Mouse (Mus musculus) lung, embryonic 16.5 days (tissue): Measurements from ENCODE around the gene Xpo5. TPM values are rescaled to one million over a fixed set of nuclear protein-coding genes. Genes with fewer than 3 reads are reported as not detected.

ENCODE experiments used
- ATAC-seq: fragments of 200-750 bp; cut with Nextera tagmentation; 2 replicates; pipeline ENCODE4 v1.8.0; 2017; ENCODE audit warnings: low read depth, mild to moderate bottlenecking, moderate library complexity
- H3K27ac ChIP-seq: fragments of 300-500 bp; sonication (generic); 2 replicates; pipeline ENCODE4 v1.5.1; 2014; ENCODE audit warnings: mild to moderate bottlenecking, control low read depth, low read length
- H3K27me3 ChIP-seq: fragments of 300-500 bp; sonication (generic); 2 replicates; pipeline ENCODE4 v1.6.1; 2014; ENCODE audit warnings: low read depth, low read length, mixed read lengths; ENCODE audit not compliant: control insufficient read depth, insufficient read depth
- H3K36me3 ChIP-seq: fragments of 300-500 bp; sonication (generic); 2 replicates; pipeline ENCODE4 v1.6.1; 2014; ENCODE audit warnings: low read length; ENCODE audit not compliant: control insufficient read depth, insufficient read depth
- H3K4me1 ChIP-seq: fragments of 300-500 bp; sonication (generic); replicated peaks from 2 replicates; pipeline ENCODE4 v1.6.1; 2014; ENCODE audit warnings: low read length, mixed read lengths; ENCODE audit not compliant: control insufficient read depth, insufficient read depth
- H3K4me2 ChIP-seq: fragments of 300-500 bp; sonication (generic); 2 replicates; pipeline ENCODE4 v1.6.1; 2014; ENCODE audit warnings: low read depth, low read length, control low read depth
- H3K4me3 ChIP-seq: fragments of 300-500 bp; sonication (generic); 2 replicates; pipeline ENCODE4 v1.5.1; 2014; ENCODE audit warnings: mild to moderate bottlenecking, low read length, control low read depth
- H3K9ac ChIP-seq: fragments of 300-500 bp; sonication (generic); 2 replicates; pipeline ENCODE4 v1.6.1; 2014; ENCODE audit warnings: low read length, control low read depth
- H3K9me3 ChIP-seq: fragments of 300-500 bp; sonication (generic); 2 replicates; pipeline ENCODE4 v1.6.1; 2016; ENCODE audit warnings: low read length; ENCODE audit not compliant: control insufficient read depth
- WGBS: fragments of 180-500 bp; shearing (Covaris S2); extraction: QIAGEN DNeasy Blood & Tissue Kit; methylation state at CpG from one replicate; pipeline ENCODE4 v1.1.7; 2014; 5-methylcytosine and 5-hydroxymethylcytosine counted together
- microRNA counts: library from miRNA; unstranded; fragments of <30 nt; microRNA quantifications from one replicate; lab custom pipeline; 2016
- microRNA-seq: library from miRNA; unstranded; fragments of <30 nt; microRNA quantifications from one replicate; pipeline ENCODE4, GENCODE M21; 2016
- polyA plus RNA-seq: library from polyadenylated mRNA; unstranded; fragments of >200 nt; fragmentation: Nextera tagmentation; extraction: Ambion mirVana; gene quantifications from 2 replicates; pipeline ENCODE4 v1.2.1, GENCODE M21; 2015

Gene Xpo5
- polyA plus RNA-seq, 1 experiment from 2014 or later = 33.8 TPM

- no peaks in the 10 kb centered on the region for H3K9me3 ChIP-seq
- WGBS = 84% methylated on average over 8 of the region's 8 CpGs
- no peak overlapping the region for H3K27ac ChIP-seq
- no peaks in the 10 kb centered on the region for H3K27me3 ChIP-seq
- no peak overlapping the region for H3K4me2 ChIP-seq
- H3K4me1 ChIP-seq = peaks cover 25% of the 10 kb centered on the region
- H3K9ac ChIP-seq = no peak overlapping the region
- no peak overlapping the region for H3K4me3 ChIP-seq
- no peak for ATAC-seq
- H3K36me3 ChIP-seq = peaks cover 12% of the 10 kb centered on the region
These were observed 81.3 kb downstream of the Xpo5 start for GRCm38 (mm10) chr17:46283911-46284310.

GRCm38 (mm10) chr17:46284653-46285052, 82.1 kb downstream of the Xpo5 start:
- no peak overlapping the region for H3K4me3 ChIP-seq
- no peak overlapping the region for H3K4me2 ChIP-seq
- peaks cover 25% of the 10 kb centered on the region for H3K4me1 ChIP-seq
- H3K9me3 ChIP-seq = no peaks in the 10 kb centered on the region
- H3K36me3 ChIP-seq = peaks cover 8% of the 10 kb centered on the region; the same call in 1 of the 2 replicates
- ATAC-seq = no peak
- 56% methylated on average over 7 of the region's 7 CpGs for WGBS
- H3K27me3 ChIP-seq = no peaks in the 10 kb centered on the region
- H3K9ac ChIP-seq = no peak overlapping the region
- H3K27ac ChIP-seq = no peak overlapping the region

GRCm38 (mm10) chr17:46285407-46285806, 82.8 kb downstream of the Xpo5 start:
- H3K9ac ChIP-seq = no peak overlapping the region
- H3K4me2 ChIP-seq = no peak overlapping the region
- H3K27ac ChIP-seq = no peak overlapping the region
- H3K27me3 ChIP-seq = no peaks in the 10 kb centered on the region
- H3K4me3 ChIP-seq = no peak overlapping the region
- H3K36me3 ChIP-seq = 0 out of 2 replicates have a peak, but pooled peaks cover 3% of the 10 kb centered on the region
- H3K4me1 ChIP-seq = peaks cover 25% of the 10 kb centered on the region
- WGBS = 32% methylated on average over 6 of the region's 6 CpGs
- no peak for ATAC-seq
- no peaks in the 10 kb centered on the region for H3K9me3 ChIP-seq

GRCm38 (mm10) chr17:46287678-46288095, 85.1 kb downstream of the Xpo5 start:
- no peak overlapping the region for H3K4me2 ChIP-seq
- peak overlapping the region; percentile 32; the same call in 1 of the 2 replicates for H3K9ac ChIP-seq
- 40% methylated on average over 11 of the region's 11 CpGs for WGBS
- H3K9me3 ChIP-seq = no peaks in the 10 kb centered on the region
- H3K4me3 ChIP-seq = no peak overlapping the region
- peaks cover 13% of the 10 kb centered on the region for H3K4me1 ChIP-seq
- peak overlapping the region; percentile 45 for H3K27ac ChIP-seq
- no peaks in the 10 kb centered on the region for H3K27me3 ChIP-seq
- peak; percentile 59 for ATAC-seq
- no peaks in the 10 kb centered on the region for H3K36me3 ChIP-seq

MicroRNA genes within 50 kb of the gene (microRNA counts, 519-probe panel; counts per million panel counts)
- microRNA mmu-miR-693-3p (lab: Ali Mortazavi, UCI) = not detected
- microRNA mmu-miR-693-5p (lab: Ali Mortazavi, UCI) = not detected

Small RNA genes within 50 kb of the gene (microRNA-seq; reads per million reads assigned to microRNA genes)
- gene Mir693 = not detected

Other genes with a start within 250 kb of the Xpo5 start
- gene Vegfa, start 170.4 kb upstream of the Xpo5 start, polyA plus RNA-seq = 4.5 and 5.7 TPM in 2 replicates
- 134 and 138 TPM in 2 replicates for gene Mrps18a, start 91.8 kb upstream of the Xpo5 start, polyA plus RNA-seq
- 23.7 and 26.8 TPM in 2 replicates for gene Rsph9, start 58.6 kb upstream of the Xpo5 start, polyA plus RNA-seq
- 55.5 and 57.1 TPM in 2 replicates for gene Mad2l1bp, start 49.2 kb upstream of the Xpo5 start, polyA plus RNA-seq
- gene Gtpbp2, start 41.8 kb upstream of the Xpo5 start, polyA plus RNA-seq = 50.3 and 55.0 TPM in 2 replicates
- 24.1 and 26.0 TPM in 2 replicates for gene Polh, start 137 bp upstream of the Xpo5 start, polyA plus RNA-seq
- gene Polr1c, start 45.3 kb downstream of the Xpo5 start, polyA plus RNA-seq = 90.6 and 91.2 TPM in 2 replicates
- gene Yipf3, start 45.3 kb downstream of the Xpo5 start, polyA plus RNA-seq = 114 and 120 TPM in 2 replicates
- gene Lrrc73, start 50.7 kb downstream of the Xpo5 start, polyA plus RNA-seq = 0.69 and 0.93 TPM in 2 replicates
- gene Tjap1, start 80.2 kb downstream of the Xpo5 start, polyA plus RNA-seq = 39.1 and 40.8 TPM in 2 replicates
- gene Dlk2, start 94.6 kb downstream of the Xpo5 start, polyA plus RNA-seq = 3.1 and 4.0 TPM in 2 replicates
- gene Abcc10, start 125.6 kb downstream of the Xpo5 start, polyA plus RNA-seq = 5.3 and 5.5 TPM in 2 replicates
- gene Zfp318, start 180.9 kb downstream of the Xpo5 start, polyA plus RNA-seq = 6.0 and 7.0 TPM in 2 replicates
- gene Crip3, start 226.1 kb downstream of the Xpo5 start, polyA plus RNA-seq = 3.3 and 8.2 TPM in 2 replicates
- 0.28 TPM in 1 of 2 replicates, not detected in the other for gene Slc22a7, start 235.7 kb downstream of the Xpo5 start, polyA plus RNA-seq